Mouse (Mus musculus) gonadal fat pad, adult 2 months (tissue): ENCODE data around the gene Prl6a1. TPM values are rescaled to one million over a fixed set of nuclear protein-coding genes. Genes with fewer than 3 reads are reported as not detected.

Source experiments
- DNase-seq: peaks from one replicate; pipeline ENCODE4 v3.0.0-alpha.2; 2012; ENCODE audit warnings: low read depth
- polyA plus RNA-seq: library from polyadenylated mRNA; depleted of rRNA; stranded (reverse); fragments of >200 nt; gene quantifications from 2 replicates; pipeline ENCODE4 v1.2.3, GENCODE M21; 2012; rRNA removed

The Prl6a1 gene
- not detected in 2 replicates for polyA plus RNA-seq

DNA sequence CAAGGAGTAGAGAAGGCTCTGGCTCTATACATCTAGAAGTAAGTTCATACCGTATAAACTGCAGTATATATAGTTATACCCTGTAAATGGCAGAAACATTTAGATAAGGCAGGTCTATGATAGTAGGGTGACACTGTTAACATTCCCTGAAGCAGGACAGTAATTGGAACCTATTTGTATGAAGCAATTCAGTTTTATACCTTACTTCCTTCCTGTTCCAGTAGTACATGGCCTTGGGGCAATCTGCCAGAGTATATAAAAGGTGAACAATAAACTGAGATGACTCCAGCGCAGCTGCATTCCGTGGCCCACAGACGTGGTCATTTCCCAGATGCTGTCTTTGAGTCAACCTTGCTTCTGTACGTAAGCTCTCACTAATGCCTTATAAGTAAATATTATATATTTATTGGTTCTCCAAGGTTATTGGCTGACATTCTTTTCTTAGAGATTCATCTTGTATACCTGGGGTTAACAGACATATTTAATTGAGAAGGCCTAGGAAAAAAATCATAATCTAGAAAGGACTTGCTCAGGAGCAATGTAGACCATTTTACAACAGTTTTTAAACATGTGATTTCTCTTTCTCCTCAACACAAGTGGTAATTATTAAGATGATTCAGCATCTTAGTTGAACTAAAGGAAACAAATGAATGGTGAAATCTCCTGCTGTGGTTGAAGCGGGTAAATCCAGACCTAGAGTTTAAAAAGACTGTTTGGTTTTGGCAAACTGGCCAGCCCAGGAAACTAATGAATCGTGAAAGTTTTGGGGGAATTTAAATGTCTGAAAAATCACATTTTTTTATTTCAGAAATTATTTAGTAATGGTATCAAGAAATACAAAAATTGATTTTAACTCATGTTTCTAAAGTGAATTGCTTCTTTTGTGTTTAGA lies at the start of gene Prl6a1:
TSS of gene Prl6a1 (plus strand) at position 294 of the 892 bp plus-strand sequence.
- DNase-seq: peak; percentile 1

DNA sequence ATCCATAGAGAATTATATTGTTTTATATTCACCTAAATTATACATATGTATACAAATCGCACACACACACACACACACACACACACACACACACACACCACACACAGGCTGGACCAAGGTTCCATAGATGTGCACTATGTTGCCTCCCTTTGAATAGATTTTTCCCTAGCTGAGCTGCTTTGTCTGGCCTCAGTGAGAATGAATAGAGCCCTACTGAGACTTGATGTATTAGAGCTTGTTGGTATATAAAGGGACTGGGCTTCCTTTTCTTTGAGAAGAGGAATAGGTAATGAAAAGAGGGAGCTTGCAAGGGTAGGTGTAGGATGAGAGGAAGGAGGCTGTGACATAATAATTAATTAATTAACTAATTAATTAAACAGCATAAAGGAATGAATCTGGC lies 22.6 kb downstream of the Prl6a1 start:
- DNase-seq: no peak

DNA sequence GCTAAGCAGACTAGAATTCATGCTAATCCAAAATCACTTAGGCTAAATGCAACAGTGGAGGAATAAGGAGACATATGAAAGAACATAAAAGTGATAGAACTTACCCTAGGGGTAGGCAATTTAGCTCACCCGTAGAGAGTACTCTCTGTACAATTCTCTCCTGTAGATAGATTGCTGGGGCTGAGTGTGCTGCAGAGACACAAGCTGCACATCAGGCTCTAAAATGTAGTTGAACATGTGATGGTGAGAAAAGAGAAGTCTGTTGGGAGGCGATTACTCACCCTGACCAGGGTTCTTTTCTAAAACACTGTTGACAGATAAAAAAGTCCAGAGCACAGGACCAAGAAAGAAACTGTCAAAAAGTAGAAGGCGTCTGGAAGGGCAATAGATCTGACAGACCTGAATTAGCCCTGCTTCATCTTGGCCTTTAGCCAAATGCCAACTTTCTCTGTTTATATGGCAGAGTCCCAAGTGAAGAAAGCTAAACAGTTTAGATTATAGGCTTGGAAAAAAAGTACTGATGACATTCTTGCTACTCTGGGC lies 30.4 kb downstream of the Prl6a1 start:
- no peak for DNase-seq

DNA sequence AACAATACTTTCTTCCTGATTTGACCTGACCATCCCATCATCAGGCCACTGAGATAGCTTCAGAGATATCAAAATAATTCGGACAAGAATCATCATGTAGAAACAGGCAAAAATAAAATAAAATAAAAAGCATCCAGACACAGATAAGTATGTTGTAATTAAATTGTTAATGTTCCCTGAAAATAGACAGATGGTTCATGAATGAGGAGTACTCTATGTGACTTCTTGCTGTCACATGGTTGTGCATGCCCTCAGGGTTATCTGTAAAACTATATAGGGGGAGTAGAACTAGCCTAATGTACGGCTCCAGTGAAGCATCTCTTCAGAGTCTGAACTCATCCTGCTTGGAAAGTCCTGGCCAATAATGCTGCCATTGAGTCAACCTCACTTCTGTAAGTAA lies 32.9 kb downstream of the Prl6a1 start, which contains the start of gene Prl8a2:
TSS of gene Prl8a2 (plus strand) at position 301 of the 400 bp plus-strand sequence.
- no peak for DNase-seq

Other genes starting within 250 kb of the Prl6a1 start
- gene Prl3d1, start 218.4 kb upstream of the Prl6a1 start, polyA plus RNA-seq: not detected in 2 replicates
- gene Prl3d2, start 190.9 kb upstream of the Prl6a1 start, polyA plus RNA-seq: not detected in 2 replicates
- gene Prl3d3, start 155.8 kb upstream of the Prl6a1 start, polyA plus RNA-seq: not detected in 2 replicates
- gene Prl3c1, start 116.0 kb upstream of the Prl6a1 start, polyA plus RNA-seq: not detected in 2 replicates
- not detected in 2 replicates for gene Prl3b1, start 70.8 kb upstream of the Prl6a1 start, polyA plus RNA-seq
- gene Prl3a1, start 53.2 kb upstream of the Prl6a1 start, polyA plus RNA-seq: not detected in 2 replicates
- gene Prl8a2, start 33.0 kb downstream of the Prl6a1 start, polyA plus RNA-seq: not detected in 2 replicates
- not detected in 2 replicates for gene Prl2b1, start 78.2 kb downstream of the Prl6a1 start, polyA plus RNA-seq
- not detected in 2 replicates for gene Prl8a6, start 126.1 kb downstream of the Prl6a1 start, polyA plus RNA-seq
- gene Prl8a8, start 200.6 kb downstream of the Prl6a1 start, polyA plus RNA-seq: not detected in 2 replicates